Mouse (Mus musculus) skeletal muscle tissue, adult 2 months (tissue): ENCODE results near the gene Egf.

Experiments used
- DNase-seq: peaks from one replicate; pipeline ENCODE4 v3.0.0-alpha.2; 2012; ENCODE audit warnings: low read depth, low spot score

The Egf gene

GRCm38 (mm10) chr3:129723311-129723710 lies 31.8 kb downstream of the Egf start:
- no peak for DNase-seq

GRCm38 (mm10) chr3:129714542-129715145 lies 40.5 kb downstream of the Egf start:
- DNase-seq, result no peak

- DNase-seq, result peak; percentile 18
Observed at GRCm38 (mm10) chr3:129708157-129708556, 47.0 kb downstream of the Egf start.

- no peak for DNase-seq
Observed at GRCm38 (mm10) chr3:129698882-129699281, 56.2 kb downstream of the Egf start.

GRCm38 (mm10) chr3:129698365-129698764 lies 56.8 kb downstream of the Egf start:
- DNase-seq, result no peak

- no peak for DNase-seq
Observed at GRCm38 (mm10) chr3:129697691-129698090, 57.4 kb downstream of the Egf start.

GRCm38 (mm10) chr3:129695943-129696342 lies 59.2 kb downstream of the Egf start:
- no peak for DNase-seq

- DNase-seq, result no peak
Observed at GRCm38 (mm10) chr3:129693581-129693980, 61.5 kb downstream of the Egf start.

GRCm38 (mm10) chr3:129692816-129693215 lies 62.3 kb downstream of the Egf start:
- no peak for DNase-seq

GRCm38 (mm10) chr3:129687429-129687828 lies 67.7 kb downstream of the Egf start:
- no peak for DNase-seq

- peak; percentile 16 for DNase-seq
Observed at GRCm38 (mm10) chr3:129686698-129687333, 68.3 kb downstream of the Egf start.

GRCm38 (mm10) chr3:129686196-129686595 lies 68.9 kb downstream of the Egf start:
- DNase-seq, result no peak

- no peak for DNase-seq
Observed at GRCm38 (mm10) chr3:129683060-129683679, 71.9 kb downstream of the Egf start.

- DNase-seq, result no peak
Observed at GRCm38 (mm10) chr3:129682389-129682788, 72.7 kb downstream of the Egf start.

- DNase-seq, result no peak
Observed at GRCm38 (mm10) chr3:129681841-129682240, 73.3 kb downstream of the Egf start.

- peak; percentile 82 for DNase-seq
Observed at GRCm38 (mm10) chr3:129680258-129680657, 74.9 kb downstream of the Egf start.

GRCm38 (mm10) chr3:129675923-129676322 lies 79.2 kb downstream of the Egf start:
- DNase-seq, result no peak

GRCm38 (mm10) chr3:129663906-129664305 lies 91.2 kb downstream of the Egf start:
- DNase-seq, result no peak

- no peak for DNase-seq
Observed at GRCm38 (mm10) chr3:129658776-129659175, 96.3 kb downstream of the Egf start.

GRCm38 (mm10) chr3:129657775-129658174 lies 97.3 kb downstream of the Egf start:
- no peak for DNase-seq

GRCm38 (mm10) chr3:129657222-129657621 lies 97.9 kb downstream of the Egf start:
- no peak for DNase-seq

GRCm38 (mm10) chr3:129656540-129656939 lies 98.6 kb downstream of the Egf start:
- no peak for DNase-seq

GRCm38 (mm10) chr3:129652476-129652875 lies 102.6 kb downstream of the Egf start:
- no peak for DNase-seq
